Mouse (Mus musculus): ENCODE measurements around the gene Lrrc17. TPM values are rescaled to one million over a fixed set of nuclear protein-coding genes. Genes with fewer than 3 reads are reported as not detected.
"Not testable (repeated sequence)": the region's sequence is repeated elsewhere in the genome, so short reads cannot be mapped to it uniquely, and the experiment has no call there.

The Lrrc17 gene
- polyA plus RNA-seq, 1 experiment from 2014 or later = 85.1 TPM

GRCm38 (mm10) chr5:21574386-21575209 is 31.2 kb downstream of the Lrrc17 start:
- 69% methylated on average over 21 of the region's 21 CpGs for WGBS
- Histone ChIP-seq H3K27me3 (no peaks in the 10 kb centered on the region), H3K9ac (no peak overlapping the region), H3K36me3 (peaks cover 27% of the 10 kb centered on the region), H3K27ac (no peak overlapping the region), H3K9me3 (no peaks in the 10 kb centered on the region), H3K4me3 (no peak overlapping the region), H3K4me2 (replicated peaks) (no peak overlapping the region), H3K4me1 (no peaks in the 10 kb centered on the region)
- ATAC-seq (ENCODE audit: insufficient number of reproducible peaks, insufficient read depth, low FRiP score, low TSS enrichment) = no peak

GRCm38 (mm10) chr5:21575210-21575550 is 31.8 kb downstream of the Lrrc17 start:
- no peaks in the 10 kb centered on the region for H3K9me3 ChIP-seq

GRCm38 (mm10) chr5:21578136-21578535 is 34.8 kb downstream of the Lrrc17 start:
- WGBS = 83% methylated on average over 3 of the region's 3 CpGs
- Histone ChIP-seq H3K4me2 (replicated peaks) (no peak overlapping the region), H3K9ac (no peak overlapping the region), H3K4me3 (no peak overlapping the region), H3K27me3 (no peaks in the 10 kb centered on the region), H3K36me3 (0 out of 2 replicates have a peak, but pooled peaks cover 8% of the 10 kb centered on the region), H3K27ac (no peak overlapping the region), H3K9me3 (no peaks in the 10 kb centered on the region), H3K4me1 (no peaks in the 10 kb centered on the region)
- no peak for ATAC-seq (ENCODE audit: insufficient number of reproducible peaks, insufficient read depth, low FRiP score, low TSS enrichment)

More at GRCm38 (mm10) chr5:21575210-21575550, 31.8 kb downstream of the Lrrc17 start:
- Histone ChIP-seq H3K27ac (no peak overlapping the region), H3K4me2 (replicated peaks) (no peak overlapping the region), H3K36me3 (peaks cover 24% of the 10 kb centered on the region), H3K27me3 (no peaks in the 10 kb centered on the region), H3K4me1 (no peaks in the 10 kb centered on the region), H3K9ac (no peak overlapping the region), H3K4me3 (no peak overlapping the region)
- no peak for ATAC-seq (ENCODE audit: insufficient number of reproducible peaks, insufficient read depth, low FRiP score, low TSS enrichment)
- 76% methylated on average over 13 of the region's 13 CpGs for WGBS

DNA sequence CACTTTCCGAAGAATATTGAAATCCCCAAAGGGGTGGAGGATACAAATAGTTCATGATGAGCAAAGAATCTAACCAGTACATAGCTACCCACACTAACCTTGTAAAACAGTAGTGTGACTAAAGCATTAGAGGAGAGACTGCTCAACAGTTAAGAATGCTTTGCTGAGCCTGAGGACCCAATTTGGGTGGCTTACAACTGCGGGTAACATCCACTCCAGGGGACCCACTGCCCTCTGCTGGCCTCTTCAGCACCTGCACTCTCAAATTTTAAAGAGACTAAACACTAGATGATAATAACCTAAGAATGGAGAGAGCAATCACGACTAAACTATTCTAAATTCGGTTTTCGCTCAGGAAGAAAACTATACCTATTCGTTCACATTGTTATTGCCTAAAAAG is 43.4 kb downstream of the Lrrc17 start:
- Histone ChIP-seq H3K9me3 (no peaks in the 10 kb centered on the region), H3K4me1 (0 out of 2 replicates have a peak, but pooled peaks cover 3% of the 10 kb centered on the region), H3K27ac (no peak overlapping the region), H3K4me3 (no peak overlapping the region), H3K36me3 (no peaks in the 10 kb centered on the region), H3K27me3 (no peaks in the 10 kb centered on the region), H3K9ac (no peak overlapping the region), H3K4me2 (replicated peaks) (no peak overlapping the region)
- no peak for ATAC-seq (ENCODE audit: insufficient number of reproducible peaks, insufficient read depth, low FRiP score, low TSS enrichment)
- 55% methylated on average over 6 of the region's 6 CpGs for WGBS

DNA sequence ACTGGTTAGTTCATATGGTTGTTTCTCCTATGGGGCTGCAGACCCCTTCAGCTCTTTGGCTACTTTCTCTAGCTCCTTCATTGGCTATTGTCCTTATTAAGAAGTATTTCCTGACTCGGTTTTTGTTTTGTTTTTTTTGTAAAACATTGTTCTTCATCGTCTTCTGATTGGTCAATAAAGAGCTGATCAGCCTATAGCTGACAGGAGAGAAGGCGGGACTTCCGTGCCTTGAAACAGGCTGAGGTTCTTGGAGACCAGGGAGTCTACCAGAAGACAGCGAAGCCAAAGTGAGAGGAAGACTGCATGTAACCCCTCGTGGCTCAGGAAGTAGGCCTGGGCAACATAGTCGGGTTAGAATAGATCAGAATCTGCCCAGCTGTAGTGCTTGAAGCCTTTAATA is 44.3 kb downstream of the Lrrc17 start:
- Histone ChIP-seq H3K4me2 (replicated peaks) (no peak overlapping the region), H3K27me3 (no peaks in the 10 kb centered on the region), H3K27ac (no peak overlapping the region), H3K4me1 (0 out of 2 replicates have a peak, but pooled peaks cover 3% of the 10 kb centered on the region), H3K4me3 (no peak overlapping the region), H3K36me3 (no peaks in the 10 kb centered on the region), H3K9me3 (no peaks in the 10 kb centered on the region), H3K9ac (no peak overlapping the region)
- 80% methylated on average over 7 of the region's 7 CpGs for WGBS
- no peak for ATAC-seq (ENCODE audit: insufficient number of reproducible peaks, insufficient read depth, low FRiP score, low TSS enrichment)

DNA sequence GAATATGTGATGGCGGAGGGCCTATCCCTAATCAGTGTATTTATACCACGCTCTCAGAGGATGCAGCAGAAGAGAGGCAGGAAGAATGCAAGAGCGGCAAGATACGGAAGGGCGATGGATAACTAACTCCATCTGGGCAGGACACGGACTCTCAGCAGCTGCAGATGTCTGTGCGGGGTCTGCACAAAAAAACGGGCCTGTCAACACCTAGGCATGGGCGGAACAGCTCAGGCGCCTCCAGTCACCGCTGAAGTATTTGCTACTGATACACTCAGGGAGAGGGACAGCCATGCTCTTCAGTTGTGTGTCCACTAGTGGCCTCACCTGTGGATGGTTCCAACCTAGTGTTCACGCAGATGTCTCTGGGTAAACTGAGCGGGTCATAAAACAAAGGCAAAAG is 44.9 kb downstream of the Lrrc17 start:
- H3K9ac ChIP-seq = no peak overlapping the region
- ATAC-seq (ENCODE audit: insufficient number of reproducible peaks, insufficient read depth, low FRiP score, low TSS enrichment) = no peak
- WGBS = 76% methylated on average over 13 of the region's 13 CpGs
- H3K27ac ChIP-seq = no peak overlapping the region
- H3K4me1 ChIP-seq = 0 out of 2 replicates have a peak, but pooled peaks cover 3% of the 10 kb centered on the region
- H3K4me3 ChIP-seq = no peak overlapping the region
- H3K9me3 ChIP-seq = no peaks in the 10 kb centered on the region
- H3K36me3 ChIP-seq = no peaks in the 10 kb centered on the region
- no peaks in the 10 kb centered on the region for H3K27me3 ChIP-seq
- no peak overlapping the region for H3K4me2 ChIP-seq (replicated peaks)

- Histone ChIP-seq H3K9ac (no peak overlapping the region), H3K4me2 (replicated peaks) (no peak overlapping the region), H3K4me3 (no peak overlapping the region), H3K36me3 (no peaks in the 10 kb centered on the region), H3K27me3 (no peaks in the 10 kb centered on the region), H3K4me1 (no peaks in the 10 kb centered on the region), H3K27ac (no peak overlapping the region), H3K9me3 (no peaks in the 10 kb centered on the region)
- WGBS = 62% methylated on average over 2 of the region's 2 CpGs
- no peak for ATAC-seq (ENCODE audit: insufficient number of reproducible peaks, insufficient read depth, low FRiP score, low TSS enrichment)
Measured at GRCm38 (mm10) chr5:21592106-21592505, 48.7 kb downstream of the Lrrc17 start.

DNA sequence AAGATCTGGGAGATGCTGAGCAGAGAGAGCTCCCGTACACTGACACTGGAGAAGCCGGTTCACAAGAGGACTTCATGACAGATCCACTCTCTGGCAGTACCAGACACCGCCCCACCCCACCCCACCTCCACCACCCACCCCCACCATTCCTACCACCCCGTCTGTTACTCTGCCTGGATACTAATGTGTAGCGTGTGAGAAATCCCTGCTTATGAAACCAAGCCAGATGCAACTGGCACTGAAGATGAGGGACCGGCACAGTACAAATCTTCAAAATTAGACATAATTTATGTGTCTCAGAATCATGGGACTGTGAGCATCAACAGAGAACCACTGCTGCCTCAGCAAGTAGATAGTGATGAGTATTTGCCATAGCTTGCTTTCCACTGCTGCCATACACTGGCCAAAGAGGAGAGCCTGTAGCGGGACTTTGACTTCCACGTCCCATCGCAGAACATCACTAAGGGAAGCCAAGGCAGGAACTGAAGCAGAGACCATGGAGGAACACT is 49.9 kb downstream of the Lrrc17 start:
- Histone ChIP-seq H3K4me1 (no peaks in the 10 kb centered on the region), H3K4me3 (no peak overlapping the region), H3K27ac (no peak overlapping the region), H3K9me3 (no peaks in the 10 kb centered on the region), H3K4me2 (replicated peaks) (no peak overlapping the region), H3K9ac (no peak overlapping the region), H3K36me3 (no peaks in the 10 kb centered on the region), H3K27me3 (no peaks in the 10 kb centered on the region)
- no peak for ATAC-seq (ENCODE audit: insufficient number of reproducible peaks, insufficient read depth, low FRiP score, low TSS enrichment)
- WGBS = 85% methylated on average over 9 of the region's 9 CpGs

DNA sequence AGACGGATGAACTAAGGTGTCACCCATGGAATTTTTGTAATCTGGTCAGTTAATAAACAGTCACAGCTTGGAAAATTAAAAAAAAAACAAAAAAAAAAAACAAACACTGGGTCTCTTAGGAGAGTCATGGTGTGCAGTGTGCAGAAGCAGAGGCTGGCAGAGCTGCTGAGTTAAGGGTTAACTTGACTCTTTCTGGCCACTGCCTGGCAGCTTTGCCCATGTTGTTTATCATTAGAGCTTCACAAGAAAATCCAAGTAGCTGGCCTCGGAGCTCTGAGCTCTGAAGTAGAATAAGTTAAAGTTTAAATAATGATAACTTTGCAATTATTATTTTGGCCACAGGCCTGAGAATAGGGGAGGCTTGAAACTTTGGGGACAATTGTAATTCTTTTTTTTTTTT is 56.2 kb downstream of the Lrrc17 start:
- ATAC-seq (ENCODE audit: insufficient number of reproducible peaks, insufficient read depth, low FRiP score, low TSS enrichment); H3K9me3 ChIP-seq; H3K4me2 ChIP-seq (replicated peaks); H3K27me3 ChIP-seq; H3K9ac ChIP-seq; H3K4me3 ChIP-seq; H3K4me1 ChIP-seq; H3K36me3 ChIP-seq; H3K27ac ChIP-seq: not testable (repeated sequence)
- WGBS = 82% methylated on average over 2 of the region's 2 CpGs

GRCm38 (mm10) chr5:21599961-21600360 is 56.6 kb downstream of the Lrrc17 start:
- H3K4me1 ChIP-seq = no peaks in the 10 kb centered on the region
- WGBS = 91% methylated on average over 4 of the region's 4 CpGs
- no peaks in the 10 kb centered on the region for H3K36me3 ChIP-seq
- no peak overlapping the region for H3K4me2 ChIP-seq (replicated peaks)
- no peak overlapping the region for H3K4me3 ChIP-seq
- no peak for ATAC-seq (ENCODE audit: insufficient number of reproducible peaks, insufficient read depth, low FRiP score, low TSS enrichment)
- H3K9ac ChIP-seq = no peak overlapping the region
- H3K27ac ChIP-seq = no peak overlapping the region
- H3K27me3 ChIP-seq = no peaks in the 10 kb centered on the region
- no peaks in the 10 kb centered on the region for H3K9me3 ChIP-seq

DNA sequence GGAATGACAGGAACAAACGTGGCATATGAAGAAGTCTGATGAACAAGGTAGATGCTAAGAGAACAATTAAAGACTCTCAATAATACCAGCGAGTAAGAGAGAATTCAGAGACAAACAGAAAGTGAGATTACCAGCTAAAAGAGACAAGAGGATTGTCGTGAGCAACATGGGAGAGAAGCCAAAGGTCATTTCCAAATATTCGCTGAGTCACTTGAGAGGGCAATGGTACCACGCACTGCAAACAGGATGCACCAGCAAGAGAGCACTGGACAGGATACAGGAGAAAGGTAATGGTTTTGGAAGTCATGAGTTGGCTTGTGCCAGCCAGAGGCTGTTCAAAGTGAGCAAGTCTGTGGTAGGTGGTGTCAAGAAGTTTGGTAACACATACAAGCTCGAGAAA is 62.6 kb downstream of the Lrrc17 start:
- WGBS = 70% methylated on average over 6 of the region's 6 CpGs
- Histone ChIP-seq H3K27me3 (no peaks in the 10 kb centered on the region), H3K4me2 (replicated peaks) (no peak overlapping the region)

More for the DNA sequence above, 62.6 kb downstream of the Lrrc17 start:
- Histone ChIP-seq H3K9ac (no peak overlapping the region), H3K9me3 (no peaks in the 10 kb centered on the region), H3K4me1 (no peaks in the 10 kb centered on the region), H3K36me3 (no peaks in the 10 kb centered on the region), H3K4me3 (no peak overlapping the region), H3K27ac (no peak overlapping the region)
- ATAC-seq (ENCODE audit: insufficient number of reproducible peaks, insufficient read depth, low FRiP score, low TSS enrichment) = no peak

Measured in embryonic facial prominence, embryonic 12.5 days (tissue).